Mouse (Mus musculus): ENCODE data around the gene Olfr702. TPM values are rescaled to one million over a fixed set of nuclear protein-coding genes. Genes with fewer than 3 reads are reported as not detected.

The Olfr702 gene
- not detected for polyA plus RNA-seq (2014; fragmentation: Illumina TruSeq; extraction: RNeasy Lipid Tissue Mini Kit (QIAGEN cat#74804); ENCODE audit: low read depth, low replicate concordance)

DNA sequence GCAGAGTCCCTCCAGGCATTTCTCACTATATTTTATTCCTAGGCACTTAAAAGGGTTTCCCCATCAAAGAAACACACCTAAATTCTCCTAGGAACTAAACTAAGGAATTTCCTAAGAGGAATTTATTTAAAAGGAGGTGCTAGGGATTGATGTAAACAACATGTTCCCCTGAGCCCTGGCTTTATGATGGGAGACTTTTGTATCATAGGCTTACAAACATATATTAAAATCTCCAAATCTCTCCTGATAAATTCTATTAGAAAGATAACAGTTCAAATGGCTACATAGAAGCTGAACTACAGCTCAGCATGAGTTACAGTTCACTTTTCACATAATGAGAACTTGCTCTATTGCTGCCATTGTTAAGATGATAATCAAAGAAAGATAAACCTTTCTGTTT is at the start of gene Olfr702:
Olfr702 (minus strand) TSS at position 101 of the 400 bp plus-strand sequence.

DNA sequence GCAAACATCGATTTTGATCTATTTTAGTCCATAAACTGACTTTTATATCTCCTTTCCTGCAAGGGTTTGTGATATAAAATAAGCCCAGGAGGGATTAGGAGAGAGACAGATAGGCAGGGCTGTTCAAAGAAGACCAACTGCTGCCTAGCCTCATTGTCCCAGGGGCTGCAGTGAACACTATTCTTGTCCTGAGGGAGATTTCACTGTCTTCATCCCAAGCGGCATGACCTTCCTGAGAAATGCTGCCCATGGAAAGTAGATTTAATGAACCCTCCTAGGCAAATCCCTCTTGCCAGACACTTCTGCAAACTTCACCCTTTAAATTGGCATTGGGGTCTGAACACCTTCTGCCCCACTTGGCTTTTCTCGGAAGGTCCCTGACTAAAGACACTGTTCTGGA is 43.1 kb upstream of the Olfr702 start, which contains the start of gene Olfr705:
Olfr705 (minus strand) TSS at position 101 of the 400 bp plus-strand sequence.

DNA sequence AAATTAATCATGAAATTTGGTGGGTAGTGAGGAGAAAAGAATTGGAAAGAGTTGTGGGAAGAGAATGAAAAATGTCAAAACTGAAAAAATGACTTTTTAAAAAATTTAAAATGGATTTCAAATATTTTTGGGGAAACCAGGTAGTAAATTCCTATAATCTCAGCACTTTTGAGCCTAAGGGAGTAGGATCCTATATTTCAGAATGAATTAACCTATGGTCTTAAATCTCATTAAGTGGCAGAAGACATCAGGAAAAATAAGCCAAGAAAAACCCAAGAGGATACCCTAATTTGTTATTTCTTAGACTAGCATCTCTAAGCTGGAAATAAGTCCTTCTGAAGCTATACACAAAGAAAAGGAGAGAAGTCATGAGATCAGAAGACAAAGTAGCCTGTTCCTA is 29.2 kb upstream of the Olfr702 start, which contains the start of gene Olfr704:
Olfr704 (plus strand) TSS at position 301 of the 400 bp plus-strand sequence.

DNA sequence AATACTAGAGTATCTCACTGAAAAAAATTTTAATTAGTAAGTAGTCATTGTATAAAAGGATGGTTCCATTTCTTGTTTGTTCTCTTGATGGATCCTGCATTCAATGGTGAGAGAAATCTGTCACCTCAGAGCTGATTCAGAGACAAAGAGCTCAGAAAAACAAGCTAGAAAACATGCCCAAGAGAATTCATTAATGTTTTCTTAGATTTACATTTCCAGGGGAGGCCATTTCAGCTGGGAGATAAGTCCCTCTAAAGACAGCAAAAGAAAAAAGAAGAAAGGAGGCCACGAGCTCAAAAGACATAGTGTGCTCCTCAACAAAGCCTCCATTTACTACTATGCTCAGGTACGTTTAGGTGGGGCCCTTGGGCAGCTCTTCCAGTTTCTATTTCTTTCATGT is 9.4 kb upstream of the Olfr702 start, which contains the start of gene Olfr703:
Olfr703 (plus strand) TSS at position 301 of the 400 bp plus-strand sequence.

DNA sequence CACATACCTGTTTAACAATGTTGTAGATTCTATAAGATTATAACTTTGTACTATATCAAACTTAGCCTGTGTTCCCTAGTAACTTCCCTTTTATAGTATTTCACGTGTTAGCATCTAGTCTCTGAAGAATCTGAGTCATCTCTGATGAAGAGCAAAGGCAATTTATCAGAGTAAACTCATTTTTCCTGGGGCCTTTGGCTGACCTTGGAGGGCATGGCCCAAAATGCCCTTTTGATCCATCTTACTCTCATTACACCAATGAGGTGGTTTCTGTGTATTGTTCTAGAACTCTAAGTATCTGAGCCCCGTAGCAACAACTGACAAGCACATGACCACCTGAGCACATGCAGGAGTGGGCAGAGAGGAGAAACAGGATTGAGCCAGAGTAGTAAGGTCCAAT is 19.9 kb downstream of the Olfr702 start, which contains the start of gene Olfr701:
Olfr701 (plus strand) TSS at position 301 of the 400 bp plus-strand sequence.

DNA sequence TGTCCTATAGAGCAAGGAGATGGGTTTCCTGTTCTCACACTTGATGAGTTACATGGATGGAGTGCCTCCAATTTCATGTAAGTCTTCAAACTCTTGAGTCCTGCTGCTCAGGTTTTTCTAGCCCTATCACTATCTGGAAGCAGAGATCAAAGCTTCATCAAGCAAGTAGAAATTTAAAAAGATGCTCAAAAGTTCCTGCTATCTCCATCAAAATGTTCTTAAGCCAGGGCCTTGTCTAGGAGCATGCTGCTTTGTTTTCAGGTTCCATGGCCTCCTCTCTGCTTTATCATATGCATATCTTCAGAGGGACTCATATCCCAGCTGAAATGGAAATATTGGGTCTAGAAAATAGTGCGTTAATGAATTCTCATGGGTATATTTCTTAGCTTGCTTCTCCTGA is 25.0 kb downstream of the Olfr702 start, which contains the start of gene Olfr700:
Olfr700 (minus strand) TSS at position 101 of the 400 bp plus-strand sequence.

DNA sequence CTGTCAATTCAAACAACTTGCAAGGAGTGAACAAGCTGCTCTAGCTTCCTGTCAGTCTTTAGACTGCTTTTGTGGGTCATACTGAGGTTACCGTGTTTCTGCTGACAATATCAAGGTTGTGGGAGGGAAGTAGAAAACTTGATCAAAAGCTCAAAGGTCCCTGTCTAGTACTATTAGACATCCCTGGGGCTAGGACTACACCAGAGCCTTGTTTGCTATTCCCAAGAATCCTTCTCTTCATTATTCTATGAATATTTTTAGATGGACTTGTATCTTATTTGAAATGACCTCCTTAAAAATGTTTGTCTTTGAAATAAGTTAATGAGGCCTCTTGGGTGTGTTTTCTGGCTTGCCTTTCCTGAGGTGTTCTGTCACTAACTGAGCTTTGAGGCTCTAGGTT is 40.6 kb downstream of the Olfr702 start, which contains the start of gene Olfr699:
Olfr699 (minus strand) TSS at position 101 of the 400 bp plus-strand sequence.

Other genes with a start within 250 kb of the Olfr702 start
- not detected for gene Olfr693, start 153.3 kb downstream of the Olfr702 start, polyA plus RNA-seq (2014; fragmentation: Illumina TruSeq; extraction: RNeasy Lipid Tissue Mini Kit (QIAGEN cat#74804); ENCODE audit: low read depth, low replicate concordance)
- gene Olfr694, start 142.1 kb downstream of the Olfr702 start, polyA plus RNA-seq (2014; fragmentation: Illumina TruSeq; extraction: RNeasy Lipid Tissue Mini Kit (QIAGEN cat#74804); ENCODE audit: low read depth, low replicate concordance): not detected
- not detected for gene Olfr695, start 117.5 kb downstream of the Olfr702 start, polyA plus RNA-seq (2014; fragmentation: Illumina TruSeq; extraction: RNeasy Lipid Tissue Mini Kit (QIAGEN cat#74804); ENCODE audit: low read depth, low replicate concordance)
- not detected for gene Olfr697, start 91.5 kb downstream of the Olfr702 start, polyA plus RNA-seq (2014; fragmentation: Illumina TruSeq; extraction: RNeasy Lipid Tissue Mini Kit (QIAGEN cat#74804); ENCODE audit: low read depth, low replicate concordance)
- gene Olfr698, start 78.5 kb downstream of the Olfr702 start, polyA plus RNA-seq (2014; fragmentation: Illumina TruSeq; extraction: RNeasy Lipid Tissue Mini Kit (QIAGEN cat#74804); ENCODE audit: low read depth, low replicate concordance): not detected
- gene Olfr699, start 40.7 kb downstream of the Olfr702 start, polyA plus RNA-seq (2014; fragmentation: Illumina TruSeq; extraction: RNeasy Lipid Tissue Mini Kit (QIAGEN cat#74804); ENCODE audit: low read depth, low replicate concordance): not detected
- gene Olfr700, start 25.1 kb downstream of the Olfr702 start, polyA plus RNA-seq (2014; fragmentation: Illumina TruSeq; extraction: RNeasy Lipid Tissue Mini Kit (QIAGEN cat#74804); ENCODE audit: low read depth, low replicate concordance): not detected
- 0.55 TPM for gene Olfr701, start 19.8 kb downstream of the Olfr702 start, polyA plus RNA-seq (2014; fragmentation: Illumina TruSeq; extraction: RNeasy Lipid Tissue Mini Kit (QIAGEN cat#74804); ENCODE audit: low read depth, low replicate concordance)
- gene Olfr703, start 9.5 kb upstream of the Olfr702 start, polyA plus RNA-seq (2014; fragmentation: Illumina TruSeq; extraction: RNeasy Lipid Tissue Mini Kit (QIAGEN cat#74804); ENCODE audit: low read depth, low replicate concordance): not detected
- not detected for gene Olfr704, start 29.3 kb upstream of the Olfr702 start, polyA plus RNA-seq (2014; fragmentation: Illumina TruSeq; extraction: RNeasy Lipid Tissue Mini Kit (QIAGEN cat#74804); ENCODE audit: low read depth, low replicate concordance)
- not detected for gene Olfr705, start 43.0 kb upstream of the Olfr702 start, polyA plus RNA-seq (2014; fragmentation: Illumina TruSeq; extraction: RNeasy Lipid Tissue Mini Kit (QIAGEN cat#74804); ENCODE audit: low read depth, low replicate concordance)
- not detected for gene Olfr706, start 54.3 kb upstream of the Olfr702 start, polyA plus RNA-seq (2014; fragmentation: Illumina TruSeq; extraction: RNeasy Lipid Tissue Mini Kit (QIAGEN cat#74804); ENCODE audit: low read depth, low replicate concordance)
- not detected for gene Olfr707, start 67.3 kb upstream of the Olfr702 start, polyA plus RNA-seq (2014; fragmentation: Illumina TruSeq; extraction: RNeasy Lipid Tissue Mini Kit (QIAGEN cat#74804); ENCODE audit: low read depth, low replicate concordance)
- not detected for gene Olfr1532-ps1, start 74.1 kb upstream of the Olfr702 start, polyA plus RNA-seq (2014; fragmentation: Illumina TruSeq; extraction: RNeasy Lipid Tissue Mini Kit (QIAGEN cat#74804); ENCODE audit: low read depth, low replicate concordance)
- not detected for gene Olfr709-ps1, start 98.3 kb upstream of the Olfr702 start, polyA plus RNA-seq (2014; fragmentation: Illumina TruSeq; extraction: RNeasy Lipid Tissue Mini Kit (QIAGEN cat#74804); ENCODE audit: low read depth, low replicate concordance)
- gene Olfr710, start 114.4 kb upstream of the Olfr702 start, polyA plus RNA-seq (2014; fragmentation: Illumina TruSeq; extraction: RNeasy Lipid Tissue Mini Kit (QIAGEN cat#74804); ENCODE audit: low read depth, low replicate concordance): not detected
- not detected for gene Olfr6, start 130.0 kb upstream of the Olfr702 start, polyA plus RNA-seq (2014; fragmentation: Illumina TruSeq; extraction: RNeasy Lipid Tissue Mini Kit (QIAGEN cat#74804); ENCODE audit: low read depth, low replicate concordance)
- not detected for gene Olfr711, start 141.6 kb upstream of the Olfr702 start, polyA plus RNA-seq (2014; fragmentation: Illumina TruSeq; extraction: RNeasy Lipid Tissue Mini Kit (QIAGEN cat#74804); ENCODE audit: low read depth, low replicate concordance)
- not detected for gene Olfr2, start 172.2 kb upstream of the Olfr702 start, polyA plus RNA-seq (2014; fragmentation: Illumina TruSeq; extraction: RNeasy Lipid Tissue Mini Kit (QIAGEN cat#74804); ENCODE audit: low read depth, low replicate concordance)
- gene Olfr713, start 197.3 kb upstream of the Olfr702 start, polyA plus RNA-seq (2014; fragmentation: Illumina TruSeq; extraction: RNeasy Lipid Tissue Mini Kit (QIAGEN cat#74804); ENCODE audit: low read depth, low replicate concordance): not detected
- not detected for gene Olfr714, start 237.1 kb upstream of the Olfr702 start, polyA plus RNA-seq (2014; fragmentation: Illumina TruSeq; extraction: RNeasy Lipid Tissue Mini Kit (QIAGEN cat#74804); ENCODE audit: low read depth, low replicate concordance)